Mouse (Mus musculus) brain, embryonic 14.5 days (tissue): Measurements from ENCODE around the gene Dgkh.

Source experiments
- CTCF ChIP-seq: fragments of 200-500 bp; IDR thresholded peaks from 2 replicates; pipeline ENCODE4 v1.5.1; 2012; ENCODE audit warnings: inconsistent platforms, mild to moderate bottlenecking, moderate library complexity, borderline replicate concordance; ENCODE audit not compliant: insufficient read depth, insufficient read length; ENCODE audit errors: extremely low read depth
- POLR2A ChIP-seq: fragments of 200-500 bp; IDR thresholded peaks from 2 replicates; pipeline ENCODE4 v1.6.1; 2012; ENCODE audit warnings: mild to moderate bottlenecking, inconsistent platforms, borderline replicate concordance; ENCODE audit not compliant: poor library complexity, insufficient read depth, insufficient read length, severe bottlenecking; ENCODE audit errors: extremely low read depth

- TF ChIP-seq POLR2A (no peak), CTCF (no peak)
Measured at GRCm38 (mm10) chr14:78639691-78640090, 92.9 kb downstream of the Dgkh start.
